Mouse (Mus musculus): ENCODE data around the gene Btg1. TPM values are rescaled to one million over a fixed set of nuclear protein-coding genes. Genes with fewer than 3 reads are reported as not detected.
A peak's percentile ranks its signal among the peaks of the same experiment; 100 is the strongest.

Gene Btg1
- polyA plus RNA-seq, 1 experiment from 2014 or later = 47.9 TPM

DNA sequence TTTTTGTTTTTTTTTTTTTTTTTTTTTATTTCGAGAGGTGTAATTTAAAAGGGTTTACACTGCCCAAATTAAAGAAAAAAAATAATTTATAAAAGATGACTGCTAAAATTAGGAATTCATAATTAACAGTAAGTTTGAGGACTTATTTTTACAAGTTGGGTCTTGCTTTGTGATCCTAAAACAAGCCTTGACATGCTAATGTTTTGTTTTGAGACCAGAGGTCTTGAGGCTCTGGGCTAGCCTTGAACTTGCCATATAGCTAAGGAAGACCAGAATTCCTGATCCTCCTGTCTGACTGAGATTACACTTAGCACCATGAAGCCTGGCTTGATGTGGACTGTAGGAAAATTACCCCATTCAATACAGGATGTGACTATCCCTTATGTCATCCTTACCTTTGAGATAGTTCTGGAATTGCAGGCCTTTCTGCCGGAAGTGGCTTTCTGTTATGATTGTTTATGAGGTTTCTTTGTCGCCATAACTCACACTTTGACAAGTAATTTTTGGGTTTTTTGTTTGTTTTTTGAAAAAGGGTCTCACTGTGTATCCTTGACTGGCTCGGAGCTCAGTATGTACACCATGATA lies 4.6 kb downstream of the Btg1 start:
- peak overlapping the region; percentile 64 for H3K4me2 ChIP-seq (replicated peaks; ENCODE audit: low read depth, low read length)
- H3K27ac ChIP-seq (ENCODE audit: low read length) = 0 out of 2 replicates have a peak overlapping the region, but pooled peaks have one; percentile 1
- peaks cover 41% of the 10 kb centered on the region for H3K4me1 ChIP-seq (ENCODE audit: insufficient read depth, low read length)
- H3K9me3 ChIP-seq (ENCODE audit: low read length) = no peaks in the 10 kb centered on the region
- no peak for ATAC-seq (ENCODE audit: low FRiP score, low TSS enrichment)
- 53% methylated on average over 4 of the region's 4 CpGs for WGBS
- peak overlapping the region; percentile 50 for H3K4me3 ChIP-seq (ENCODE audit: low read length)
- no peaks in the 10 kb centered on the region for H3K27me3 ChIP-seq (ENCODE audit: insufficient read depth, low read length)
- peaks cover 13% of the 10 kb centered on the region; the same call in 1 of the 2 replicates for H3K36me3 ChIP-seq (ENCODE audit: insufficient read depth, low read length)
- peak overlapping the region; percentile 7; the same call in 1 of the 2 replicates for H3K9ac ChIP-seq (replicated peaks; ENCODE audit: low read length)

DNA sequence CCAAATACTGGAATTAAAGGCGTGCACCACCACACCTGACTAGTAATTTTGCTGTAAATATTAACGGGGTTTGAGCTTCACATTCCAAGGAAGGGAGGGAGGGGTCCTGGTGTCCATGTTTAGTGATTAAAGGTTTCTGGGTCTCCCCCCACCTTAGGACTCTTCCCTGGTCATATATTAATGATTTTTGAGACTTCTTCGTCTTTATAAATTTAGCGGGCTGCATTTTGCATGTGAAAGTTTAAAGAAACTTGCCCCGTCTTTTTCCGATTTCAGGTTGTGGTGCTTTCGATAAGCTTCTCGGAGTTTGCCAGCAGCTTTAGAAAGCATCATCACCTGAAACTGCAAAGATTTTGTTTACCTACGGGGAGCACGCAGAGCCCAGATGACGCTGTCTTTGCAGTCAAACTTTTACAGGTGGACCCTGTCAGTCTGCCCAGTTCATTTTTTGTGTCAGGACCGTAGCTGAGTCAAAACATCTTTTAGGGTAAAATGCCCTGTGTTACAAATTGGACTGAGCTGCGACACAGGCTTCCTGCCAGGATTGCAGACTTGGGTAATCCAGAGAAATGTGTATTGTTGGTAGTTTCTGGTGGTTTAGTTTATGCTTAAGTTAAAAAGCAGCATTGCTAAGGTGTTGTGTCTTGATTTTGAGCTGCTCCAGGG lies 5.3 kb downstream of the Btg1 start:
- Histone ChIP-seq H3K4me3 (ENCODE audit: low read length) (peak overlapping the region; percentile 35), H3K4me2 (replicated peaks; ENCODE audit: low read depth, low read length) (peak overlapping the region; percentile 51), H3K27me3 (ENCODE audit: insufficient read depth, low read length) (no peaks in the 10 kb centered on the region), H3K4me1 (ENCODE audit: insufficient read depth, low read length) (peaks cover 41% of the 10 kb centered on the region), H3K27ac (ENCODE audit: low read length) (0 out of 2 replicates have a peak overlapping the region, but pooled peaks have one; percentile 1), H3K9me3 (ENCODE audit: low read length) (no peaks in the 10 kb centered on the region), H3K9ac (replicated peaks; ENCODE audit: low read length) (peak overlapping the region; percentile 7; the same call in 1 of the 2 replicates), H3K36me3 (ENCODE audit: insufficient read depth, low read length) (peaks cover 14% of the 10 kb centered on the region; the same call in 1 of the 2 replicates)
- WGBS = 61% methylated on average over 13 of the region's 13 CpGs
- no peak for ATAC-seq (ENCODE audit: low FRiP score, low TSS enrichment)

DNA sequence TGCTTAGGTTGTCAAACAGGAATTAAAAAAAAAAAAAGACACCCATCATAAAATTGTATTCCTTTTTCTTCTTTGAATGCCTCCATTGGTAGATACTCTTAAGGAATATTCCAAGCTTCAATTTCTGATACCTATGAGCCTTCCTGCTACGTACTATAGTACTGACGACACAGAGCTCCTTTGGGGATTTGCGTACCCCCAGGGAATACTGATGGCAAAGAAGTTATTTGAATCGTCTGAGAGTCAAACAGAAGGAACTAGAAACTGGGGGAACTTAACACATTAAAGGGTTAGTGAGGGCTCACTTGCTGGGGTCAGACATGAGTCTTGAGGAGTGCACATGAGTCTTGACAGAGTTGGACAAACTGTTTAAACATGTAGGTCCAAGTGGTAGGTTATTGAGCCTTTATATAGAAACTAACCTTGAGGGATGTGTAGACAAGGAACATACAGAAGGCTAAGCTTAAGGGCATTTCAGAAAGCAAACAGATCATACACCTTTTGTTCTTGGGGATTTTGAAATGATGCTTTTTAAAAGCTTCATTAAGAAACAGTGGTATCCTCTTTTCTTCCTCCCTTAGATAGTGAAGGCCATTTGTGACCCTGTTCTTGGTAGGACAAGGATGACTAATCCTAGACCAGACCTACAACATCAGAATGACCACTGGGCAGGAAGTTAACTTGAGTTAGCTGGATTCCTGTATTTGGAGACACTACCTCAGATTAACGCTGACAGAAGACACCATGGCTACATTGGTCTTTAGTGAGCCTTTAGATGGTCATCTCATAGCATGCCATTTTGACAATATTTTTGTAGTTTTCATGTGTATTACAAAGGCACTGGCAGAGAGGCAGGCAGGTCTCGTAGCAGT lies 6.2 kb downstream of the Btg1 start:
- 78% methylated on average over 6 of the region's 6 CpGs for WGBS
- peaks cover 18% of the 10 kb centered on the region; the same call in 1 of the 2 replicates for H3K36me3 ChIP-seq (ENCODE audit: insufficient read depth, low read length)

GRCm38 (mm10) chr10:96623633-96624195 lies 6.9 kb downstream of the Btg1 start:
- H3K36me3 ChIP-seq (ENCODE audit: insufficient read depth, low read length) = peaks cover 19% of the 10 kb centered on the region; the same call in 1 of the 2 replicates
- no peaks in the 10 kb centered on the region for H3K9me3 ChIP-seq (ENCODE audit: low read length)
- WGBS = 83% methylated on average over 4 of the region's 4 CpGs
- H3K4me2 ChIP-seq (replicated peaks; ENCODE audit: low read depth, low read length) = no peak overlapping the region
- no peaks in the 10 kb centered on the region for H3K27me3 ChIP-seq (ENCODE audit: insufficient read depth, low read length)
- ATAC-seq (ENCODE audit: low FRiP score, low TSS enrichment) = no peak
- H3K27ac ChIP-seq (ENCODE audit: low read length) = no peak overlapping the region
- no peak overlapping the region for H3K9ac ChIP-seq (replicated peaks; ENCODE audit: low read length)
- no peak overlapping the region for H3K4me3 ChIP-seq (ENCODE audit: low read length)
- H3K4me1 ChIP-seq (ENCODE audit: insufficient read depth, low read length) = peaks cover 45% of the 10 kb centered on the region

More for the DNA sequence above, 6.2 kb downstream of the Btg1 start:
- no peaks in the 10 kb centered on the region for H3K9me3 ChIP-seq (ENCODE audit: low read length)
- no peak overlapping the region for H3K27ac ChIP-seq (ENCODE audit: low read length)
- H3K9ac ChIP-seq (replicated peaks; ENCODE audit: low read length) = no peak overlapping the region
- ATAC-seq (ENCODE audit: low FRiP score, low TSS enrichment) = no peak
- H3K4me1 ChIP-seq (ENCODE audit: insufficient read depth, low read length) = peaks cover 43% of the 10 kb centered on the region
- no peak overlapping the region for H3K4me2 ChIP-seq (replicated peaks; ENCODE audit: low read depth, low read length)
- no peaks in the 10 kb centered on the region for H3K27me3 ChIP-seq (ENCODE audit: insufficient read depth, low read length)
- no peak overlapping the region for H3K4me3 ChIP-seq (ENCODE audit: low read length)

DNA sequence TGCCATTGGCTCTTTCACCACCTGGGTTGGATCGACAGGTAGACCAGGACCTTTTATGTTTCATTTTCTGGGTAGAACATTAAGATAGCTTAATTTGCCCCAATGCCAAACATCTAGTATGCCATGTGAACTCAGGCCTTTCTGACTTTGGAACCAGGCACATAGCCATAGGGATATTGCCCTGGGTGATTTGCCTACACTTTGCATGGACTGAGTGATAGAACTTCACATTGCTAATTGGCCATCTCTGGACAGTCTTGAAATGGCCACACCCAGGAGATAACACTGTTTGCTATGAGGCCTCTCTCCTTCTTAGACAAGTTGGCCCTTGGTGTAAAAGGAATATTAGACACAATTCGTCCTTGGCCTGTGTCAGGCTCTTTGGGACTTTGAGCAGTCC lies 7.6 kb downstream of the Btg1 start:
- WGBS = 91% methylated on average over 2 of the region's 2 CpGs
- H3K4me2 ChIP-seq (replicated peaks; ENCODE audit: low read depth, low read length) = no peak overlapping the region
- H3K36me3 ChIP-seq (ENCODE audit: insufficient read depth, low read length) = peaks cover 22% of the 10 kb centered on the region; the same call in 1 of the 2 replicates
- H3K4me1 ChIP-seq (ENCODE audit: insufficient read depth, low read length) = peaks cover 45% of the 10 kb centered on the region
- no peaks in the 10 kb centered on the region for H3K9me3 ChIP-seq (ENCODE audit: low read length)
- H3K27ac ChIP-seq (ENCODE audit: low read length) = no peak overlapping the region
- H3K9ac ChIP-seq (replicated peaks; ENCODE audit: low read length) = no peak overlapping the region
- H3K27me3 ChIP-seq (ENCODE audit: insufficient read depth, low read length) = no peaks in the 10 kb centered on the region
- no peak for ATAC-seq (ENCODE audit: low FRiP score, low TSS enrichment)
- no peak overlapping the region for H3K4me3 ChIP-seq (ENCODE audit: low read length)

DNA sequence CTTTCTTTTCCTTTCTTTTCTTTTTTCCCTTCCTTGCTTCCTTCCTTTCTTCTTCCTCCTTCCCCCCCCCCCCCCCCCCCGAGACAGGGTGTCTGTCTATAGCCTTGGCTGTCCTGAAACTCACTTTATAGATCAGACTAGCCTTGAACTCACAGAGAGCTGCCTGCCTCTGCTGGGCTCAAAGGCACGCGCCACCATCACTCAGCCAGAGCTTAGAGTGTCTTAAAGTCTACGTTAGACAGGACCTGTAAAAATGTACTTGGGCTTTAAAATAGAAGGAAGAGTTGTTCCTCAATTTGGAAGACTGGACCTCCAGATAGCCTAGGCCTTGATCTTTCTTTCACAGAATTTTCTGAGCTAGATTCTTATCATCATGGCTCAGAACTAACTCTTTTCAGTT lies 8.3 kb downstream of the Btg1 start:
- 93% methylated on average over 4 of the region's 4 CpGs for WGBS
- H3K9ac ChIP-seq (replicated peaks; ENCODE audit: low read length) = no peak overlapping the region
- no peak for ATAC-seq (ENCODE audit: low FRiP score, low TSS enrichment)
- H3K4me2 ChIP-seq (replicated peaks; ENCODE audit: low read depth, low read length) = no peak overlapping the region
- H3K9me3 ChIP-seq (ENCODE audit: low read length) = no peaks in the 10 kb centered on the region
- peaks cover 19% of the 10 kb centered on the region; the same call in 1 of the 2 replicates for H3K36me3 ChIP-seq (ENCODE audit: insufficient read depth, low read length)
- no peak overlapping the region for H3K27ac ChIP-seq (ENCODE audit: low read length)
- no peaks in the 10 kb centered on the region for H3K27me3 ChIP-seq (ENCODE audit: insufficient read depth, low read length)
- H3K4me1 ChIP-seq (ENCODE audit: insufficient read depth, low read length) = peaks cover 40% of the 10 kb centered on the region
- no peak overlapping the region for H3K4me3 ChIP-seq (ENCODE audit: low read length)

DNA sequence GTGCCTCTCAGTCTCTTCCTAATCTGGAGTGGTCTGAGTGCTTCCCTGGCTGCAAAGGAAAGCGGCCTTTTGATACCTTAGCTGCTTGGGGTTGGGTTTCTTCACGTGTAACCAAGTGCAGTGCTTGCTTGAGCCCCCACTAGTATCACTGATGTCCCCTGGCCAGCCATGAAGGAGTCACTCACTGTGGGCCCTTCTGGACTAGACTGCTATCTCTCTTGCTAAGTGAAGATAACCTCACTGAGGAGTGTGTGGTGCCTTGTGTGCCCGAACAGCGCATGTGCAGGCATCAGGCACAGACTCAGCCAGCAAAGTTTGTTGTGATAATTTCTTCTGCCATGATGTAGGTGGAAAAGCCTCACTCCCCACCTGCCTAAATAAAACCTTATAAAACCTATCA lies 8.9 kb downstream of the Btg1 start:
- no peak for ATAC-seq (ENCODE audit: low FRiP score, low TSS enrichment)
- no peak overlapping the region for H3K27ac ChIP-seq (ENCODE audit: low read length)
- 66% methylated on average over 4 of the region's 4 CpGs for WGBS

GRCm38 (mm10) chr10:96626120-96626750 lies 9.4 kb downstream of the Btg1 start:
- no peaks in the 10 kb centered on the region for H3K9me3 ChIP-seq (ENCODE audit: low read length)
- peaks cover 38% of the 10 kb centered on the region for H3K4me1 ChIP-seq (ENCODE audit: insufficient read depth, low read length)
- H3K36me3 ChIP-seq (ENCODE audit: insufficient read depth, low read length) = peaks cover 19% of the 10 kb centered on the region; the same call in 1 of the 2 replicates
- WGBS = 91% methylated on average over 10 of the region's 10 CpGs
- H3K27me3 ChIP-seq (ENCODE audit: insufficient read depth, low read length) = no peaks in the 10 kb centered on the region
- no peak overlapping the region for H3K4me3 ChIP-seq (ENCODE audit: low read length)
- no peak overlapping the region for H3K27ac ChIP-seq (ENCODE audit: low read length)
- no peak overlapping the region for H3K4me2 ChIP-seq (replicated peaks; ENCODE audit: low read depth, low read length)
- no peak overlapping the region for H3K9ac ChIP-seq (replicated peaks; ENCODE audit: low read length)
- ATAC-seq (ENCODE audit: low FRiP score, low TSS enrichment) = no peak

More for the DNA sequence above, 8.9 kb downstream of the Btg1 start:
- Histone ChIP-seq H3K9me3 (ENCODE audit: low read length) (no peaks in the 10 kb centered on the region), H3K9ac (replicated peaks; ENCODE audit: low read length) (no peak overlapping the region), H3K4me2 (replicated peaks; ENCODE audit: low read depth, low read length) (no peak overlapping the region), H3K4me1 (ENCODE audit: insufficient read depth, low read length) (peaks cover 40% of the 10 kb centered on the region), H3K36me3 (ENCODE audit: insufficient read depth, low read length) (peaks cover 19% of the 10 kb centered on the region; the same call in 1 of the 2 replicates), H3K4me3 (ENCODE audit: low read length) (no peak overlapping the region), H3K27me3 (ENCODE audit: insufficient read depth, low read length) (no peaks in the 10 kb centered on the region)

DNA sequence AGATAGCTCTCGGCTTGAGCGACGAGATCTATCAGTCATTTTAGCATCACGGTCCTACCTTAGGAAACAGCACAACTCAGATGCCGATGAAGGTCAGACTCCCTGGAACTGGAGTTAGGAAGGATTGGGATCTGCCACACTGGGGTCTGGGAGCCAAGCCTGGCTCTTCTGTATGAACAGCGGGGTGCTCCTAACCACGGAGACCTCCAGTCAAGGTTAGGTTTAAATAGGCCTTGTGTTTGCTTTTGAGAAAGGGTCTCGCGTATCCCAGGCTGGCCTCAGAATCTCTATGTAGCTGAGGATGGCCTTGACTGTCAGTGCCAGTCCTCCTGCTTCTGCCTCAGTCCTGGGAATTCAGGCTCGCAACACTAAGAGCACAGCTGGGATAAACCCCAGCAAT lies 10.5 kb downstream of the Btg1 start:
- Histone ChIP-seq H3K27ac (ENCODE audit: low read length) (no peak overlapping the region), H3K27me3 (ENCODE audit: insufficient read depth, low read length) (no peaks in the 10 kb centered on the region), H3K4me2 (replicated peaks; ENCODE audit: low read depth, low read length) (no peak overlapping the region), H3K4me1 (ENCODE audit: insufficient read depth, low read length) (peaks cover 31% of the 10 kb centered on the region), H3K4me3 (ENCODE audit: low read length) (no peak overlapping the region), H3K36me3 (ENCODE audit: insufficient read depth, low read length) (peaks cover 19% of the 10 kb centered on the region; the same call in 1 of the 2 replicates), H3K9me3 (ENCODE audit: low read length) (no peaks in the 10 kb centered on the region), H3K9ac (replicated peaks; ENCODE audit: low read length) (no peak overlapping the region)
- WGBS = 96% methylated on average over 10 of the region's 10 CpGs
- ATAC-seq (ENCODE audit: low FRiP score, low TSS enrichment) = no peak
